Mouse (Mus musculus): ENCODE results near the gene Gorasp1.
A peak's percentile ranks its signal among the peaks of the same experiment; 100 is the strongest.

Gorasp1 gene

GRCm38 (mm10) chr9:119937005-119937773, at the start of gene Gorasp1, which contains the start of gene Ttc21a:
Gene Gorasp1 (minus strand): TSS chr9:119937565.
Gene Ttc21a (plus strand): TSS chr9:119937606.
- DNase-seq = peak; percentile 97 to 98

- no peak for DNase-seq
Observed at GRCm38 (mm10) chr9:119985881-119986574, 48.7 kb upstream of the Gorasp1 start.

- DNase-seq = peak in 1 of 2 experiments; percentile 77
Observed at GRCm38 (mm10) chr9:119984536-119985011, 47.2 kb upstream of the Gorasp1 start, which contains the start of gene Csrnp1. Gene Csrnp1 (minus strand): TSS chr9:119984658.

GRCm38 (mm10) chr9:119983585-119984535, 46.5 kb upstream of the Gorasp1 start:
- peak; percentile 94 to 97 for DNase-seq

- DNase-seq = peak; percentile 54 to 87
Observed at GRCm38 (mm10) chr9:119982956-119983551, 45.7 kb upstream of the Gorasp1 start.

- DNase-seq = peak; percentile 72 to 89
Observed at GRCm38 (mm10) chr9:119982241-119982811, 45.0 kb upstream of the Gorasp1 start.

GRCm38 (mm10) chr9:119981183-119982179, 44.1 kb upstream of the Gorasp1 start:
- peak; percentile 82 to 92 for DNase-seq

GRCm38 (mm10) chr9:119980770-119981182, 43.4 kb upstream of the Gorasp1 start:
- peak; percentile 70 to 82 for DNase-seq

- no peak for DNase-seq
Observed at GRCm38 (mm10) chr9:119979749-119980148, 42.4 kb upstream of the Gorasp1 start.

- DNase-seq = peak in 1 of 2 experiments; percentile 34
Observed at GRCm38 (mm10) chr9:119978811-119979441, 41.6 kb upstream of the Gorasp1 start.

GRCm38 (mm10) chr9:119978151-119978810, 40.9 kb upstream of the Gorasp1 start:
- DNase-seq = peak in 1 of 2 experiments; percentile 51

GRCm38 (mm10) chr9:119977557-119978060, 40.2 kb upstream of the Gorasp1 start:
- DNase-seq = peak; percentile 56 to 78

GRCm38 (mm10) chr9:119976704-119977556, 39.6 kb upstream of the Gorasp1 start:
- DNase-seq = peak in 1 of 2 experiments; percentile 56

- DNase-seq = peak; percentile 42 to 74
Observed at GRCm38 (mm10) chr9:119975286-119975685, 37.9 kb upstream of the Gorasp1 start.

- no peak for DNase-seq
Observed at GRCm38 (mm10) chr9:119974609-119975008, 37.2 kb upstream of the Gorasp1 start.

GRCm38 (mm10) chr9:119973869-119974520, 36.6 kb upstream of the Gorasp1 start:
- peak; percentile 48 to 50 for DNase-seq

- peak in 1 of 2 experiments; percentile 36 for DNase-seq
Observed at GRCm38 (mm10) chr9:119973281-119973680, 35.9 kb upstream of the Gorasp1 start.
